Mouse (Mus musculus) MN1 (cell line): ENCODE measurements around the gene Ror2.
"Not testable (repeated sequence)": the region's sequence is repeated elsewhere in the genome, so short reads cannot be mapped to it uniquely, and the experiment has no call there.

Experiments used
- DNase-seq: peaks from one replicate; pipeline ENCODE4 v3.0.0-alpha.2; 2016; ENCODE audit warnings: low spot score

Gene Ror2

DNA sequence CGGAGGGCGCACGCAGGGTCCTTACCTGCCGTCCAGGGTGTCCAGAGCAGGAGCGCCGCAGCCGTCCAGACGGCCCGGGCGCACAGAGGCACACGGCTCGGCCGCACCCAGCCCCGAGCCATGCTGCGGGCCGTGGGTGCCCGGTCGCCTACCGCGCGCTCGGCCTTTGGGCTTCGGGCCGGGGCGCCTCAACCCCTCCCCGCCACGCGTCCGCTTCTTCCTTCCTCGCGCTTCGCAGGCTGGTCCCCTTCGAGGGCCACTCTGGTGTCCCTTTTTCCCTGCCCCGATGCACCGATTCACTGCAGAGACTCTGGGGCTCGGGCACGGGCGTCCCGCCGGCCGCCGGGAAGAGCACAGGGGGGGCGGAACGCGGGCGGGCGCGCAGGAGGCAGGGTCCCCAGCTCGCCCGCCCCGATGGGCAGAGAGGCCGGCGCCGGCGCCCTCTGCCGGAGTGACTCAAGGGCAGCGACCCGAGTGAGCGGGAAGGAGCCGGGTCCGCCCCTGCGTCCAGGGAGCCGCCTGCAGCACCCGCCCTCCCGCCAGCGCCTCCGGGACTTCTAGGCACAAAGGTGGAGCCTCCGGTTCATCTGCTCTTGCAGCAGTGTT, at the start of gene Ror2:
Gene Ror2 (minus strand): TSS at position 369 of the 606 bp plus-strand sequence.
- DNase-seq: no peak

- no peak for DNase-seq
Measured at GRCm38 (mm10) chr13:53333769-53334168, 47.8 kb upstream of the Ror2 start.

- DNase-seq: no peak
Measured at GRCm38 (mm10) chr13:53330246-53330645, 44.3 kb upstream of the Ror2 start.

GRCm38 (mm10) chr13:53325531-53325930, 39.6 kb upstream of the Ror2 start:
- no peak for DNase-seq

DNA sequence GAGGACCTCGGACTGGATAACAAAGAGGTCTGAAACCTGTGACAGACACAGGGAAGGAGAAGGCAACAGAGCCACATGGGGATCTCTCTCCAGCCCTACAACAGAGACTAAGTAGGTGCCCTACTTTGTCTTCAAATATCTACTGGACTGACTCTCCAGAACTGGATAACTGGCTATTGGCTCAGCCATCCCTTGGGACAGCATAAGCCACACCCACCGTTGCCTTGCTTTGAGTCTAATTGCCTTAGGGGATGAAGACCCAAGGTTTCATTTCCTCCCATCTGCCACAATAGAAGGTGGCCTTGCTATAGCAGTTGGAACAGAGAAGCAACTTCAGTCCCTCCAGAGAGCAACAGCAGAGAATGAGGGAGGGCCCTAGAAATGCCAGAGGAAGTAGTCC, 37.7 kb upstream of the Ror2 start:
- DNase-seq: no peak

- no peak for DNase-seq
Measured at GRCm38 (mm10) chr13:53320899-53321298, 35.0 kb upstream of the Ror2 start.

DNA sequence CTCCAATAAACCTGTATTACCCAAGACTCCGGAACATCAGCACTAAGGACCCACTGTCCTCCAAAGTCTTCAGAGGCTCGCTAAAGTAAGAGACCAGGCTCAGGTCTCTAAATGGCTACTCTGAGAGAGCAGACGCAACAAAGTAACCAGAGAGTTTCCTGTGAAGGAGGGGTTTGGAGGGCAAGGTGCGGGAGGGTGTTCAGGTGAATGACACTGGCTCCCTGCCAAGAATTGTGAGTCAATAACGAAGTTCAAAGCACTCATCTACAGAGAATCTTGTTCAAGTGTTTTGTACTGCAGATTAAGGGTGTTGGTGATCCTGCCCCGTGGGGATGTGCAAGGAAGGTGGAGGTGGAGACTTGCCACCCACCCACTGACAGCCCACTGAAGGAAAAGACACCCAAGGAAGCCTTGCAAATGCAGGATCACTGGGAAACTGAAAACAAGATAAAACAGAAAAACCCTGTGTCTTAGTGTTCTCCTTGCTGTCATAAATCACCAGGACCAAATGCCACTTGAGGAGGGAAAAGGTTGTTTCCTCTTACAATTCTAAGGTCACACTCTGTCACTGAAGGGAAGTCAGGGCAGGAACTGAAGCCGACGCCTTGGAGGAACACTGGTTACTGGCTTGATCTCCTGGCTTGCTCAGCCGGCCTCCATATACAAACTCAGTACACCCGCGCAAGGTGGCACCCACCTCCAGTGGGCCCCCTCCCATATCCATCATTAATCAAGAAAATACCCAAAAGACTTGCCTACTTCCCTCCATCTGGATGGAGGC, 30.8 kb upstream of the Ror2 start:
- no peak for DNase-seq

DNA sequence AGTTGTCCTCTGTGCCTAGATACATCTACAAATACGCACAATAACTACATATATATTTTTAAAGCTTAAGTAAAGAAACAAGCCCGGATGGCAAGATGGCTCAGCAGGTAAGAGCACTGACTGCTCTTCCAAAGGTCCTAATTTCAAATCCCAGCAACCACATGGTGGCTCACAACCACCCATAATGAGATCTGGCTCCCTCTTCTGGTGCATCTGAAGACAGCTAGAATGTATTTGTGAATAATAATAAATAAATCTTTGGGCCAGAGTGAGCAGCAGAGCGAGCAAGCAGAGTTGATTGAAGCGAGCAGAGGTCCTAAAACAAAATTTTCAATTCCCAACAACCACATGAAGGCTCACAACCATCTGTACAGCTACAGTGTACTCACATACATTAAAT, 29.8 kb upstream of the Ror2 start:
- not testable (repeated sequence) for DNase-seq

GRCm38 (mm10) chr13:53310442-53310841, 24.5 kb upstream of the Ror2 start:
- no peak for DNase-seq

GRCm38 (mm10) chr13:53309661-53310160, 23.8 kb upstream of the Ror2 start:
- DNase-seq: no peak

DNA sequence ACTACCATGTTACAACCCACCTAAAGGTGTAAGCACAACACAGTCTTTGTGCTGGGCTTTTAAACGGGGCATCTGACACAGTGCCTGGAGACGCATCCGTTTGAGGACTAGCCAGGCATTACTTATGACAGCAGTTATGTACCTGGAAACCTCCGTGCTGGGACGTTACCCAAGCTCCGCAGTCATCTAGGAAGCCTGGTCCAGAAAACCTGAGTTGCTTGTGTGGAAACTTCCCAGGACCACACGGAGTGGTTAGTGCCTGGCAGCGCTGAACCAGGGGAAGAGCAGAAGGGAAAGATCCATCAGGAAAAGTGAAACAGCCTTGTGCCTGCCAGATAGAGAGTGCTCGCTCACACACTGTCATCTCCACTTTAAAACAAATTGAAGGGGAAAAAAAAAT, 23.2 kb upstream of the Ror2 start:
- no peak for DNase-seq

- DNase-seq: no peak
Measured at GRCm38 (mm10) chr13:53306836-53307235, 20.9 kb upstream of the Ror2 start.

- DNase-seq: no peak
Measured at GRCm38 (mm10) chr13:53305256-53305655, 19.3 kb upstream of the Ror2 start.

DNA sequence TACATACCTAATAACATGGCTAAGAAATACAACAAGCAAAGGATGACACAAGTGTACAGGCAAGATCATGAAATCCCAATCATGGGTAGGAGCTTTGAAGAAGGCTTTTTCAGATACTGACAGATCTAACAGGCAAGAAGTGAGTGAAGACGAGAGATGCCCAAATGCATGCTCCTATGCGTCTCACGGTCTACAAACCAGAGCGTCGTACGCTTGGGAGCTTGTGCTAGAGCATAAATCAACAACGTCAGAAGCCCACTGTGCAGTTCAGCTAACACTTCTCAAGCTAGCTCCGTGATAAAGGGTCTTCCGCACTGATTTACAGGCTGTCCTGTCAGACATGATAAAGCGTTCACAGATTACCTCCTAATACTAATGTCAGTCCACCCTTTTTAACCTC, 16.8 kb upstream of the Ror2 start:
- no peak for DNase-seq

- DNase-seq: no peak
Measured at GRCm38 (mm10) chr13:53293065-53293464, 7.1 kb upstream of the Ror2 start.

GRCm38 (mm10) chr13:53292244-53292643, 6.3 kb upstream of the Ror2 start:
- no peak for DNase-seq

DNA sequence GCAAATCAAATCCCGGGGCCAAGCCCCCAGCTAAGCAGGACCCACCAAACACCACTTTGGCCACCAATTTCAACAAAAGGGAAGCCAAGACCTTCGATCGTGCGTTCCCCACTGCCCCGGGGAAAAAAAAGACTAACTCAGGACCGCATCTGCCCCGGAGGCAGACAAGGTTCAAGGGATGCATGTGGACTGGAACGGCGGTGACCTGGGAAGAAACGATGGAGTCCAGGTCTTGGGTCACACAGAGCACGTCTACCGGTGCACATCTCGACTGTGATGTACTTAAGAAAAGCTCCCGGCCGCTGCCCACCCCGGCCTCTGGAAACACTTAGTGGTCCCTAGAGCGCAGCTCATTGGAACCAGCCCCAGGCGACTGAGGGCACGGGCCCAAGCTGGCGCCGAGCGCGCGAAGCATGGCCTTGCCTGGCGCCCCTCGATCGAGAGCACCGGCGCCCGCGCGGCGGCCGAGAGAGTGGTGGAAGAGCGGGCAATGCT, 616 bp downstream of the Ror2 start:
- no peak for DNase-seq

- DNase-seq: no peak
Measured at GRCm38 (mm10) chr13:53284740-53285191, 1.2 kb downstream of the Ror2 start.

DNA sequence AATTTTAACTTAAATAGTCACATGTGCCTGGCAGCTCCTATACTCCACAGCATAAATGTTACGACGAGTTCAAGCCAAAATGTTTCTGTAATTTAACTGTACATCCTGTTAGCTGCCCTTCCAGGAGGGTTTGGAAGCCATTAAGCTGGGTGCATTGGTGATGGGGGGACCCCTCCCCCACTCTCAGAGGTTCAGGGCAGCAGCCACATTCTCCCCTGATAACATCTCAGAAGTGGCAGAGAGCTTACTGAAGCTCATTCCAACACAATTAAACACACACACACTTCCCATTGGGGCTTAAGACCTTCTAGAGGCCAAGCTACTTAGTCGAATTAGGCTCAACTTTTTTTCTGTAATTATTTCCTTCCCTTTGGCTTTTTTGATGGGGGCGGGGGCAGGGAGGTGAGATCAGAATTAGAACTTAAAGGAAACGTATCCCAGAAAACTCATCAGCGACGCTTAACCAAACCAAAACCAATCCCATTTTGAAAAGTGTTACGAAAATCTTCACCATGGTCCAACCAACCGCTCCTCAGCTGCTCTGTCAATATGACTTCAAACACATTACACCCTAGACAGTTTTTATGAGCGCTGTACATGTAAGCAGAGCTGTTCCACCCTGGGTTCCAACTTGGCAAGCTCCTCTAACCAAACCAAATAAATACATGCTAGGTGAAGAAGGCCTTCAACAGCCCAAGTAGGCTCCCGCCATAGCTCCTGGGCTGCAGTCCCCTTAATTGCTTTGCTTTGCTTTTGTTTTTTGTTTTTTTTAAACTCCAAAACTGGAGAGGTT, 4.1 kb downstream of the Ror2 start:
- no peak for DNase-seq

DNA sequence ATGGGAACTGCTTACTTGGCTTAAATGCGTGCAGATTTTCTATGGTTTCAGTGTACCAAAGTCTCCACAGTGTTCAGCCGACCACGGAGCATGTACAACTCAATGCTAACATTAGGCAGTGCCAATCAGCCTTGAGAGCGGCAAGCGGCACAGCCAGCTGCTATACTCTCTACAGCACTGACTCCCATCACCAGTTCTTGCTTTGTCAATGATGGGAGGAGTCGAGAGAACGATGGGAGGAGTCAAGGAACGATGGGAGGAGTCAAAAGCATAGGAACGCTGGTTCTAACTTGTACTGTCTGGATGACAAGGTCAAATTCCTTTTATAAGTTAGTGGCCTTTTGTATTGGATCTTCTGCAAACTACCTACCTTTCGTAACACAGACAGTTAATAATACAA, 7.0 kb downstream of the Ror2 start:
- no peak for DNase-seq

DNA sequence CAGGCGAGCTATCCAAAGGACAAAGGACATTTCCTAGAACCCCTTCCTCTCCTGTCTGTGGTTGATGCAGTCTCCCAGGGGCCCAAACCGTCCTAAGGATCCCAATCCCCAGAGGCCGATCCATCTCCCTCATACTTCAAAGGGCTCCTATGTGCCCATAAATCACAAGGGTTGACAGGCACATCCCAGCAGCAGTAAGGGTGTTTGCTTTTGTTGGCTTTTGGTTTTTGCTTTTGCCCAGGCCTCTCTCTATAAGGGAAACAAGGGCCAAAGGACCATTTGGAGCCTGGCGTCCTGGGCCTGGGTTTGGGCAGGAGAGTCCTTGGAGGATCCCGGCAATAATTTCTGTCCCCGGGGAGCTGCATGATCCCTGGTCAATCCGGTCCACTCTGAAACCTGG, 9.5 kb downstream of the Ror2 start:
- no peak for DNase-seq

GRCm38 (mm10) chr13:53275778-53276177, 10.1 kb downstream of the Ror2 start:
- DNase-seq: no peak

GRCm38 (mm10) chr13:53274771-53275170, 11.2 kb downstream of the Ror2 start:
- no peak for DNase-seq
